Mouse (Mus musculus) midbrain, postnatal 0 days (tissue): ENCODE results near the gene Tedc2. TPM values are rescaled to one million over a fixed set of nuclear protein-coding genes. Genes with fewer than 3 reads are reported as not detected.

ENCODE experiments used
- ATAC-seq: fragments of 200-750 bp; cut with Nextera tagmentation; 2 replicates; pipeline ENCODE4 v1.8.0; 2017; ENCODE audit warnings: moderate number of reproducible peaks, mild to moderate bottlenecking, moderate TSS enrichment, moderate library complexity; ENCODE audit not compliant: low FRiP score
- DNase-seq: peaks from one replicate; pipeline ENCODE4 v3.0.0-alpha.2; 2015; ENCODE audit warnings: low spot score
- H3K27ac ChIP-seq: fragments of 300-500 bp; sonication (generic); 2 replicates; pipeline ENCODE4 v1.5.1; 2014; ENCODE audit warnings: low read depth, mild to moderate bottlenecking, low read length, mixed read lengths
- H3K27me3 ChIP-seq: fragments of 300-500 bp; sonication (generic); 2 replicates; pipeline ENCODE4 v1.6.1; 2014; ENCODE audit warnings: low read length, control low read depth, mixed read lengths; ENCODE audit not compliant: insufficient read depth
- H3K36me3 ChIP-seq: fragments of 300-500 bp; sonication (generic); 2 replicates; pipeline ENCODE4 v1.6.1; 2014; ENCODE audit warnings: low read length, control low read depth, mixed read lengths; ENCODE audit not compliant: insufficient read depth
- H3K4me1 ChIP-seq: fragments of 300-500 bp; sonication (generic); 2 replicates; pipeline ENCODE4 v1.6.1; 2014; ENCODE audit warnings: mild to moderate bottlenecking, control low read depth, antibody characterized with exemption, low read length, mixed read lengths; ENCODE audit not compliant: insufficient read depth
- H3K4me2 ChIP-seq: fragments of 300-500 bp; sonication (generic); 2 replicates; pipeline ENCODE4 v1.6.1; 2014; ENCODE audit warnings: low read depth, mild to moderate bottlenecking, low read length, mixed read lengths; ENCODE audit not compliant: poor library complexity, severe bottlenecking
- H3K4me3 ChIP-seq: fragments of 300-500 bp; sonication (generic); 2 replicates; pipeline ENCODE4 v1.5.1; 2014; ENCODE audit warnings: low read depth, mild to moderate bottlenecking, low read length, moderate library complexity
- H3K9ac ChIP-seq: fragments of 300-500 bp; sonication (generic); replicated peaks from 2 replicates; pipeline ENCODE4 v1.6.1; 2014; ENCODE audit warnings: mild to moderate bottlenecking, low read length, moderate library complexity, mixed read lengths; ENCODE audit not compliant: poor library complexity, severe bottlenecking
- H3K9me3 ChIP-seq: fragments of 300-500 bp; sonication (generic); 2 replicates; pipeline ENCODE4 v1.6.1; 2016; ENCODE audit warnings: low read length, control low read depth
- CTCF ChIP-seq: IDR thresholded peaks from 2 replicates; pipeline ENCODE4 v1.5.1; 2016; ENCODE audit warnings: antibody characterized with exemption, mild to moderate bottlenecking
- WGBS: fragments of 180-500 bp; shearing (Covaris S2); extraction: QIAGEN DNeasy Blood & Tissue Kit; methylation state at CpG from one replicate; pipeline ENCODE4 v1.1.7; 2014; 5-methylcytosine and 5-hydroxymethylcytosine counted together
- polyA plus RNA-seq: library from polyadenylated mRNA; unstranded; fragments of >200 nt; fragmentation: Nextera tagmentation; extraction: Ambion mirVana; gene quantifications from 2 replicates; pipeline ENCODE4 v1.2.1, GENCODE M21; 2015
- total RNA-seq: library from RNA; depleted of rRNA; stranded (reverse); fragments of >200 nt; gene quantifications from 2 replicates; pipeline ENCODE4 v1.2.3, GENCODE M21; 2014; rRNA removed

Gene Tedc2
- total RNA-seq: 17.4 and 17.9 TPM in 2 replicates
- 9.0 and 11.1 TPM in 2 replicates for polyA plus RNA-seq

DNA sequence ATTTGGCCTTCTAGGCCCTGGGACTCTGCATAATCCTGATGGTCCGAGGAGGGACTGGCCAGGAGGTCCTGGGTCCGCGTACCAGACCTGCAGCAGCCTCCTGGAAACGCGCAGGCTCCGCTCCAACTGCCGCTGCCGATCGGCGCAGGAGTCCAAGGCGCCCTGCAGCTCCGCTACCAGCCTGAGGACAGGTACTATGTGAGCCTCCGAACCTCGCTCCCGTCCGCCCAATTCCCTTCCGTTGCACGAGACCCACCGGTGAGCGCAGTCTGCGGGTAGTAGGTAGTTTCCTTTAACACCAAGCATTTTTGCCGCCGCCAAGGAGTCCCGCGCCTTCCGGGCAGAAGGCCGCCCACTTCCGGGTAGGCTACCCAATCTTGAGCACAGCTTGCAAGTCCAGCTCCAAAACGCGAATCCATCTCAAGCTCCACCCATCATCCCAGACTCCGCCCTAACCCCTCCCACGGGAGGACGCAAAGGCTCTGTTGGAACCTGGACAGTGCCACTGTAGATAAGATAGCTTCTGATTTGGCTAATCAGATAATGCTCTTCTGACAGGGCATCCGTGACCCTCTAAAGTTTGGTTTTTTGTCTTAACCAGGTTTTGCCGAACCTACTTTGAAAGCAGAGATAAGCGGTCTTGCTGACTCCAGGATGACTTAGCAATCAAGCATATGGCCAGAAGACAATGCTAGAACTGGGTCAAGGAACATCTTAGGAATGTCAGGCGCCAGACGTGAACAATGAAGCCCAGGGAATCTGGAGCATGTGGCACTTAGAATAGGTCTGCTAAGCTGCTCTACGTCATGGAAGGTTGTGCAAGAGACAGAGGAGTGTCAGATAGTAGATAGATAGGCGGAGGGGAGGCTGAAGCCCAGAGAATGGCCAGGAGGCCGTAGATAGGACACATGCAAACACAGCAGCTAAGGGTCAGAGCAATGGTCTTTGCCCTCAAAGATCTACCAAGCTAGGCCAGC lies at the start of gene Tedc2:
Gene Tedc2 (minus strand): TSS at position 417 of the 977 bp plus-strand sequence.
- H3K9ac ChIP-seq: peak within 1 kb of the TSS; percentile 61
- H3K4me3 ChIP-seq: peak within 1 kb of the TSS; percentile 76
- no peaks in the 10 kb centered on the region for H3K27me3 ChIP-seq
- no peak for TF ChIP-seq CTCF
- peak within 1 kb of the TSS; percentile 89 for H3K4me2 ChIP-seq
- peaks cover 34% of the 10 kb centered on the region for H3K36me3 ChIP-seq
- peak within 1 kb of the TSS; percentile 65 for H3K27ac ChIP-seq
- peak; percentile 89 for ATAC-seq
- WGBS: 5% methylated on average over 41 of the region's 41 CpGs
- H3K4me1 ChIP-seq: peaks cover 9% of the 10 kb centered on the region
- no peaks in the 10 kb centered on the region for H3K9me3 ChIP-seq
- DNase-seq: peak; percentile 95

DNA sequence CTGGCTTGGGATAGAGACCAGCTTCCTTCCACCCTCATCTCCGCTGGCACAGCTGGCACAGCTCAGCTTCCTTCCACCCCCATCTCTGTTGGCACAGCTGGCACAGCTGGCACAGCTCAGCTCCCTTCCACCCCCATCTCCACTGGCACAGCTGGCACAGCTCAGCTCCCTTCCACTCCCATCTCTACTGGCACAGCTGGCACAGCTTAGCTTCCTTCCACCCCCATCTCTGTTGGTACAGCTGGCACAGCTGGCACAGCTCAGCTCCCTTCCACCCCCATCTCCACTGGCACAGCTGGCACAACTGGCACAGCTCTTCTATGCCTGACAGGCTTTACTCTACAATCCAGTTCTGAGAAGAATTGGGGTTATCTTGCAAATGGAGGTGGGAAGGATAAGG lies 46.5 kb upstream of the Tedc2 start:
- H3K4me1 ChIP-seq: no peaks in the 10 kb centered on the region
- TF ChIP-seq CTCF: no peak
- H3K9me3 ChIP-seq: no peaks in the 10 kb centered on the region
- no peaks in the 10 kb centered on the region for H3K27me3 ChIP-seq
- DNase-seq: no peak
- H3K36me3 ChIP-seq: no peaks in the 10 kb centered on the region
- H3K4me2 ChIP-seq: no peak overlapping the region
- ATAC-seq: no peak
- H3K9ac ChIP-seq: no peak overlapping the region
- 73% methylated on average over 1 of the region's 1 CpGs for WGBS
- H3K4me3 ChIP-seq: no peak overlapping the region
- H3K27ac ChIP-seq: no peak overlapping the region

DNA sequence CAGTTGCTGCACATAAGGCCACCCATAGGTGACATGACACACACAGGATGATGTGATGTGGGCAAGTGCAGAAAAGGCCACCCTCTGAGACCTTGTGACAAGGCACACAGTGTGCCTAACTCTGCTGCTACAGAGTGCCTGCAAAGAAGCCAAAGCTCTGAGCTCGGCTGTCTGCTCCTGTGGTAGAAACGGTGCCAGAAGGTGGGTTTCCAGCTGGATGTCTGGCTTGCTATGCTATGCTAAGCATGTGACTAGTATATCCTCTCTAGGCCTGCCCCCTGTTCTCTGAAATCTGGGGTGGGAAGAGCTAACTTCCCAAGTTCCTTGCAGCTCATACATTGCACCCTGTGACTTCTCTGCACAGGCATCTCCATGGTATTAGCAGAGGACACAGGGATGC lies 44.1 kb upstream of the Tedc2 start:
- no peak overlapping the region for H3K4me3 ChIP-seq
- DNase-seq (no peak), ATAC-seq (no peak)
- no peak for TF ChIP-seq CTCF
- H3K9me3 ChIP-seq: no peaks in the 10 kb centered on the region
- no peak overlapping the region for H3K4me2 ChIP-seq
- WGBS: 85% methylated on average over 2 of the region's 2 CpGs
- no peaks in the 10 kb centered on the region for H3K27me3 ChIP-seq
- no peaks in the 10 kb centered on the region for H3K4me1 ChIP-seq
- H3K9ac ChIP-seq: no peak overlapping the region
- no peaks in the 10 kb centered on the region for H3K36me3 ChIP-seq
- H3K27ac ChIP-seq: no peak overlapping the region

DNA sequence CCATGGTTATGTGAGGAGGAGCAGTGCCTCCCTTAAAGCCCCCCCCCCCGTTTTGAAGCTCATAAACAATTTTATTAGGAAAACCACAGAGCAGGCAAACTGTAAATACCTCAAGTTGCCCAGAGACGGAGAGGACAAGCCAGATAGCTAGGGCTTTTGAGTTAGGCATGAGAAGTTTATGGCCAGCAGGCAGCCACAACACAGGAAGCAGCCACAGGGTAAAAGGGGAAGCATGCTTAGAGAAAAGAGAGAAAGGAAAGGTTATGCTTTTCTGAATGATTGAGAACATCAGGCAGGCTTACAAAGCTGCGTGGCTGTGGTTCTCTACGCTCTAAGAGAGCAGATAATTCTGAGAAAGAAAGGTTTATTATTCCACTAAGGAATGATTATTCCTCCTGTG lies 39.9 kb upstream of the Tedc2 start:
- WGBS: 79% methylated on average over 4 of the region's 4 CpGs
- H3K27ac ChIP-seq: no peak overlapping the region
- no peak overlapping the region for H3K4me2 ChIP-seq
- H3K4me1 ChIP-seq: no peaks in the 10 kb centered on the region
- no peak for DNase-seq
- H3K4me3 ChIP-seq: no peak overlapping the region
- no peaks in the 10 kb centered on the region for H3K9me3 ChIP-seq
- TF ChIP-seq CTCF: no peak
- no peak for ATAC-seq
- H3K9ac ChIP-seq: no peak overlapping the region
- no peaks in the 10 kb centered on the region for H3K36me3 ChIP-seq
- no peaks in the 10 kb centered on the region for H3K27me3 ChIP-seq

GRCm38 (mm10) chr17:24259702-24260101 lies 39.1 kb upstream of the Tedc2 start:
- Histone ChIP-seq H3K27me3 (no peaks in the 10 kb centered on the region), H3K4me3 (no peak overlapping the region), H3K27ac (no peak overlapping the region), H3K9me3 (no peaks in the 10 kb centered on the region), H3K4me1 (no peaks in the 10 kb centered on the region), H3K9ac (no peak overlapping the region), H3K36me3 (no peaks in the 10 kb centered on the region), H3K4me2 (no peak overlapping the region)
- DNase-seq (no peak), ATAC-seq (no peak)
- TF ChIP-seq CTCF: no peak
- 81% methylated on average over 5 of the region's 5 CpGs for WGBS

DNA sequence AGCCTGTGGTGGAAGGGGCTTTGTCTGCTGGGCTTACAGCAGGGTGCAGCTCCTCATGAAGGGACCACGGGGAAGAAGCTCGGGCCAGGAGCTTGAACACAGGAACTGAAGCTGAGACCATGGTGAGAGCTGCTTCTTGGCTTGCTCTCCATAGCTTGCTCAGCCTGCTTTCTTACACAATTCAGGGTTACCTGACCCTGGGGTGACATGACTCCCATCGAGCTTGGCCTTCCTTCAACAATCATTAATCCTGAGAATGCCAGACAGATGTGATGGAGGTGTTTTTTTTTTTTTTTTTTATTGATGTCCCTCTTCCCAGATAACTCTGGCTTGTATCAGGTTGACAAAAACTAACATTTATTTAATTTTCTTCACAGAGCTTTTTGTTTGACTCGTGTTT lies 38.3 kb upstream of the Tedc2 start:
- H3K9ac ChIP-seq: no peak overlapping the region

More for the DNA sequence above, 38.3 kb upstream of the Tedc2 start:
- Histone ChIP-seq H3K4me2 (no peak overlapping the region), H3K9me3 (no peaks in the 10 kb centered on the region), H3K36me3 (no peaks in the 10 kb centered on the region), H3K27me3 (no peaks in the 10 kb centered on the region), H3K27ac (no peak overlapping the region), H3K4me3 (no peak overlapping the region), H3K4me1 (no peaks in the 10 kb centered on the region)
- ATAC-seq (no peak), DNase-seq (no peak)
- 76% methylated on average over 4 of the region's 4 CpGs for WGBS
- TF ChIP-seq CTCF: no peak
